Mouse (Mus musculus) embryo, embryonic 10.5 days (tissue): ENCODE results near the gene Trpm1.
A peak's percentile ranks its signal among the peaks of the same experiment; 100 is the strongest.

ENCODE experiments used
- DNase-seq: peaks from one replicate; pipeline ENCODE4 v3.0.0-alpha.2; 2015; ENCODE audit warnings: low spot score

Gene Trpm1

DNA sequence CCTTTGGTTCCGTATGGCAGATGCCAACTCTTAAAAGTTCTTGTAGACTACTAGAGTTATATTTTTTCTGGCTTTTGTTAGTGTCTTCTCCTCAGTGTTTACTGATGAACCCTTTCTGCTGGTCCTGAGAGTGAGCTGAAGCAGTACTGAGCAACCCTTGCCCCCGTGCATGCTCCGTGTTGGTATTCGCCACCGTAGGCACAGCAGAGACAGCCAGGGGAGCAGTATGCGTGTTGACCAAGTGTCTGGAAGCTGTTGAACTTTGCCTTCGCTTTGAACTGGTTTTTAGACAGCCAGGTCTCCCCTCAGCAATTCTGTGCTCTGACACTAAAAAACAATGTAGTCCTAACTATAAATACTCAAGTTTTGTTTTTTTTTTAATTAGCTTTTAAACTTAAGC lies 135.8 kb downstream of the Trpm1 start:
- DNase-seq, result no peak

- no peak for DNase-seq
Measured at GRCm38 (mm10) chr7:64290431-64290830, 136.8 kb downstream of the Trpm1 start.

DNA sequence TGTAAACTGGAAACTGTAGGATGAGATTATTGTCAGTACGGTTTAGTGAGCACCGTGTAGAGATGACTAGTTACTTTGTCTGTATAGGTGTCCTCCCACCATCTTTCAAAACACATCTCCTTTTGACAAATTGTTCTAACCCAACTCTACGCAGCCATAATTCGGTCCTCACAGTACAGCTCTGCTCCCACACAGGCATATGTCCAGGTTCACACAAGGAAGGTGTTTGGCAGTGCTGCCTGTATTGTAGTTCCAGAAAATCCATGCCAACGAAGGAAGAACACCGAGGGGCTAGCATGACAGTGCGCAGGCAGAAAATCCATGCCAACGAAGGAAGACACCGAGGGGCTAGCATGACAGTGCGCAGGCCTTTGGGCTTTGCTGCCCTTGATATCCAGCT lies 138.1 kb downstream of the Trpm1 start:
- no peak for DNase-seq

GRCm38 (mm10) chr7:64296286-64297010 lies 142.8 kb downstream of the Trpm1 start:
- peak; percentile 23 for DNase-seq

GRCm38 (mm10) chr7:64310241-64310640 lies 156.6 kb downstream of the Trpm1 start:
- no peak for DNase-seq

- DNase-seq, result no peak
Measured at GRCm38 (mm10) chr7:64310756-64311155, 157.1 kb downstream of the Trpm1 start.

DNA sequence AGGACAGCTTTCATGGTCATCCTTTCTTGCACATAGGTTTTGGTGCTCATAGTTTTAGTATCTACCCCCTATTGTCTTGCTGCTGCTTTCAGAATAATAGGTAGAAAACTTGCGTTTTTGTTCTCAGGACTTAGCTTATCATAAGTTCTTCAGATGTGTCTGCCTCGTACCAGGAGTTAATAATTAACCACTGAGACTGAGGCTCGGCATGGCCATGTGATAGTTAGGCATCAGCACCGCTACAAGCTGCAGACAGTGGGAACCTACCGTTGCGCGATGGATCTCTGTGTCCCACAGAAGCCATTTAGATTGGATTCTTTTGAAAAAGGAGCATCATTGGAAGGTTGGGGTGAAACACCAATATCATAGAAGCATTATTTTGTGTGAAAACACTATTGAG lies 159.2 kb downstream of the Trpm1 start:
- no peak for DNase-seq
